In the genomic region with DNA sequence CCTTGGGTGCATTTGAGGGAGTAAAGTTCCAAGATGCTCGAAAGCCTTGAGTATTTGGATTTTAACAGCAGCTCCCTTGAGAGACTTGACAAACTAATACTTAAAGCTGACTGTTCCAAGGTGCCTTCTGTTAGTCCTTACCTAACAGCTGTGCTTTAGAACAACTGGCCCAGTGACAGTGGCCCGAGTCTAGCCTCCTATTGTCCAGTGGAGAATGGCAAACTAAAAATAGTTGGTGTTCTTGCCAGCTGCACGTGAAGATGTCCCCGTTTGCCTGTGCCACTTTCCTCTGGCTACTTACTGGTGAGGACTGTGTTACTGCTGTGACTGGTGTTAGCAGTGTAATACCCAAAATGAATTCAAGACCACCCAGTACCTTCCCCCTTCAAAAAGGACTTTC, we compare ENCODE assay signal across 19 mouse cellular contexts. TPM values are rescaled to one million over a fixed set of nuclear protein-coding genes. Genes with fewer than 3 reads are reported as not detected.
DNase-seq lines count a peak whose midpoint lies in the region; ATAC-seq and TF ChIP-seq lines count a peak whose summit lies in the region.
"Had no signal": no experiment of that assay in that cellular context is flagged by ENCODE, and none has a peak within 500 bp of the region (broad histone marks: within the 10 kb centered on the region; RNA-seq: fewer than 3 reads in every experiment).

No protein-coding gene starts in this region.

- 77% methylated on average over 4 of the region's 4 CpGs for WGBS in midbrain, embryonic 11.5 days

- no peak for TF ChIP-seq POLR2A in MEL (IDR thresholded peaks at IDR 0.05; ENCODE audit: control insufficient read depth in 1 of 2, insufficient read depth in 1 of 2, low read depth in 1 of 2, low read length in 2 of 2, poor library complexity in 1 of 2)
- TF ChIP-seq POLR2A in myocyte (IDR thresholded peaks at IDR 0.05; ENCODE audit: insufficient read length, low read depth): no peak

- H3K4me3 ChIP-seq in MEL (ENCODE audit: control insufficient read depth in 1 of 2, insufficient read depth in 1 of 2, low read depth in 2 of 2, low read length in 2 of 2): no peak overlapping the region
- no peak overlapping the region for H3K4me3 ChIP-seq in myocyte
- H3K4me3 ChIP-seq in midbrain, embryonic 11.5 days (ENCODE audit: low read depth, low read length): no peak overlapping the region
- H3K4me3 ChIP-seq: embryonic facial prominence, embryonic 10.5 days; forebrain, embryonic 13.5 days; gastrocnemius, adult 2 months; hindbrain, embryonic 15.5 days had no signal

- TF ChIP-seq RAD21 in MEL (IDR thresholded peaks at IDR 0.05; ENCODE audit: low read depth, low read length): no peak

- peak; percentile 25 to 32 for DNase-seq in heart, adult 9 months (ENCODE audit: low spot score in 2 of 2)
- no peak for DNase-seq in heart, adult 8-10 months (ENCODE audit: low spot score)
- no peak for DNase-seq in MEL (ENCODE audit: low read depth, low spot score)
- DNase-seq in heart, postnatal 10 days: peak; percentile 58 to 62
- no peak for DNase-seq in frontal cortex, postnatal 36 days (ENCODE audit: low spot score in 2 of 2)
- DNase-seq in midbrain, embryonic 11.5 days (ENCODE audit: low spot score, missing footprints): no peak
- DNase-seq: adrenal gland, adult 8-10 months; adrenal gland, postnatal 36 days; cerebellum, adult 2 months; cerebellum, postnatal 10 days; forebrain, postnatal 0 days; gastrocnemius, adult 2 months; gastrocnemius, postnatal 25 days had no signal

- TF ChIP-seq EP300 in MEL (IDR thresholded peaks at IDR 0.05; ENCODE audit: low read depth in 1 of 2, low read length in 2 of 2): no peak

- peaks cover 20 to 38% of the 10 kb centered on the region in 2 experiments for H3K4me1 ChIP-seq in MEL (ENCODE audit: control insufficient read depth in 1 of 2, insufficient read depth in 2 of 2, low read length in 2 of 2)
- H3K4me1 ChIP-seq in midbrain, embryonic 11.5 days (ENCODE audit: control insufficient read depth, insufficient read depth, low read length): 0 out of 2 replicates have a peak, but pooled peaks cover 2% of the 10 kb centered on the region

- peak overlapping the region; percentile 42; the same call in 1 of the 2 replicates for H3K27ac ChIP-seq in MEL (ENCODE audit: control insufficient read depth, low read depth, low read length)
- no peak overlapping the region for H3K27ac ChIP-seq in midbrain, embryonic 11.5 days (ENCODE audit: low read depth, low read length)
- H3K27ac ChIP-seq: embryonic facial prominence, embryonic 10.5 days; forebrain, embryonic 13.5 days; gastrocnemius, adult 2 months; hindbrain, embryonic 15.5 days had no signal

- no peak overlapping the region for H3K4me2 ChIP-seq in myocyte (ENCODE audit: low read depth)
- H3K4me2 ChIP-seq in midbrain, embryonic 11.5 days: no peak overlapping the region
- H3K4me2 ChIP-seq: forebrain, embryonic 13.5 days; hindbrain, embryonic 15.5 days had no signal

- H3K27me3 ChIP-seq in MEL (ENCODE audit: control insufficient read depth in 1 of 2, insufficient read depth in 2 of 2, low read length in 2 of 2) (no peaks in the 10 kb centered on the region), myocyte (ENCODE audit: control insufficient read depth, insufficient read depth, insufficient read length) (no peaks in the 10 kb centered on the region)
- H3K27me3 ChIP-seq in midbrain, embryonic 11.5 days (ENCODE audit: control insufficient read depth, insufficient read depth, low read length): peaks cover 14% of the 10 kb centered on the region

- intact Hi-C loops in heart, postnatal 10 days (cut with DNase I): no loop called here

- ATAC-seq in midbrain, embryonic 11.5 days (ENCODE audit: low FRiP score): no peak
- ATAC-seq: forebrain, embryonic 13.5 days; forebrain, postnatal 0 days; inflammation-experienced regulatory T-cells, adult 6 months; intestine, postnatal 0 days had no signal

- H3K9me3 ChIP-seq in MEL (replicated peaks; ENCODE audit: insufficient read depth, low read length): no peaks in the 10 kb centered on the region
- H3K9me3 ChIP-seq in midbrain, embryonic 11.5 days (ENCODE audit: control insufficient read depth, low read length): no peaks in the 10 kb centered on the region
- H3K9me3 ChIP-seq: embryonic facial prominence, embryonic 10.5 days; forebrain, embryonic 13.5 days; hindbrain, embryonic 15.5 days had no signal

- no peak for TF ChIP-seq CTCF in MEL (IDR thresholded peaks at IDR 0.05 in 2 of 3, conservative IDR thresholded peaks at IDR 0.05 in 1 of 3; ENCODE audit: control insufficient read depth in 1 of 3, insufficient read depth in 1 of 3, low read depth in 2 of 3, low read length in 3 of 3, poor library complexity in 1 of 3, severe bottlenecking in 1 of 3)

- no peak overlapping the region for H3K9ac ChIP-seq in MEL (ENCODE audit: control insufficient read depth, low read depth, low read length, poor library complexity, severe bottlenecking)
- H3K9ac ChIP-seq in midbrain, embryonic 11.5 days (ENCODE audit: low read length): no peak overlapping the region
- H3K9ac ChIP-seq: forebrain, embryonic 13.5 days; forebrain, postnatal 0 days; hindbrain, embryonic 15.5 days had no signal

- H3K36me3 ChIP-seq in MEL (ENCODE audit: control insufficient read depth in 1 of 2, insufficient read depth in 2 of 2, low read length in 2 of 2) (peaks cover 0 to 17% of the 10 kb centered on the region in 2 experiments; a peak in 2 of 4 replicates), myocyte (ENCODE audit: control insufficient read depth, insufficient read depth) (no peaks in the 10 kb centered on the region)
- no peaks in the 10 kb centered on the region for H3K36me3 ChIP-seq in midbrain, embryonic 11.5 days (ENCODE audit: control insufficient read depth, insufficient read depth, low read length)
- H3K36me3 ChIP-seq: embryonic facial prominence, embryonic 10.5 days; hindbrain, embryonic 15.5 days had no signal

- H3K79me2 ChIP-seq in MEL (ENCODE audit: control insufficient read depth, insufficient read depth, low read length, poor library complexity) (no peaks in the 10 kb centered on the region), myocyte (ENCODE audit: control insufficient read depth, insufficient read depth) (no peaks in the 10 kb centered on the region)

- H3ac ChIP-seq in myocyte (ENCODE audit: control insufficient read depth, insufficient read length): no peak overlapping the region

TF ChIP-seq in MEL, 35 proteins besides CTCF, POLR2A, EP300 and RAD21:
- TF ChIP-seq UBTF (IDR thresholded peaks at IDR 0.05; ENCODE audit: borderline replicate concordance, insufficient read depth, low read depth, low read length) (no peak), ZKSCAN1 (IDR thresholded peaks at IDR 0.05; ENCODE audit: low read depth, low read length) (no peak), TCF12 (IDR thresholded peaks at IDR 0.05; ENCODE audit: low read depth, low read length) (no peak), POLR2AphosphoS2 (IDR thresholded peaks at IDR 0.05; ENCODE audit: low read length) (no peak), HCFC1 (IDR thresholded peaks at IDR 0.05; ENCODE audit: low read depth, low read length) (no peak), BHLHE40 (IDR thresholded peaks at IDR 0.05; ENCODE audit: borderline replicate concordance, low read depth, low read length) (no peak), NELFE (IDR thresholded peaks at IDR 0.05; ENCODE audit: low read depth, low read length) (no peak), ZNF384 (IDR thresholded peaks at IDR 0.05; ENCODE audit: low read depth, low read length) (no peak), ZMIZ1 (IDR thresholded peaks at IDR 0.05; ENCODE audit: low read depth, low read length) (no peak), ETS1 (IDR thresholded peaks at IDR 0.05; ENCODE audit: low read depth, low read length) (no peak)

TF ChIP-seq in myocyte, 11 proteins besides CTCF, POLR2A, EP300 and RAD21:
- TF ChIP-seq E2F4 (IDR thresholded peaks at IDR 0.05; ENCODE audit: insufficient read depth): no peak
- TF ChIP-seq TCF3 (IDR thresholded peaks at IDR 0.05; ENCODE audit: insufficient read length, low read depth): no peak
- TF ChIP-seq MAX (IDR thresholded peaks at IDR 0.05; ENCODE audit: low read depth): no peak
- TF ChIP-seq REST (IDR thresholded peaks at IDR 0.05; ENCODE audit: insufficient read depth, insufficient read length): no peak
- no peak for TF ChIP-seq USF1 (IDR thresholded peaks at IDR 0.05; ENCODE audit: low read depth)
- no peak for TF ChIP-seq POLR2AphosphoS2 (IDR thresholded peaks at IDR 0.05; ENCODE audit: insufficient read length, low read depth)
- TF ChIP-seq CEBPB (IDR thresholded peaks at IDR 0.05; ENCODE audit: insufficient read depth, poor library complexity, severe bottlenecking): no peak
- TF ChIP-seq TCF12 (IDR thresholded peaks at IDR 0.05; ENCODE audit: insufficient read depth, poor library complexity, severe bottlenecking): peak; percentile 8
- peak in 1 of 3 experiments; percentile 30 for TF ChIP-seq MYOG (IDR thresholded peaks at IDR 0.05; ENCODE audit: control insufficient read depth in 1 of 3, insufficient read depth in 1 of 3, insufficient read length in 2 of 3, low read depth in 2 of 3)
- TF ChIP-seq SRF (IDR thresholded peaks at IDR 0.05; ENCODE audit: control insufficient read depth, insufficient read length, low read depth): no peak
- TF ChIP-seq MYOD1 (IDR thresholded peaks at IDR 0.05; ENCODE audit: control insufficient read depth in 1 of 3, insufficient read length in 2 of 3, low read depth in 2 of 3): peak in 1 of 3 experiments; percentile 41

RNA-seq across cellular contexts. Expression of a gene that starts 2.8 kb away (rescaled TPM):
- total RNA-seq in heart, adult 8-10 months (2022): 1 to 10 TPM; 3.4 to 5.1 (median 4.5) TPM
- 2.6 and 5.6 TPM in 2 replicates for total RNA-seq in MEL (2012; rRNA removed)
- polyA plus RNA-seq in MEL (2012; ENCODE audit: insufficient read depth in 1 of 2, insufficient read length in 2 of 2, low read depth in 1 of 2, low replicate concordance in 2 of 2, missing spikeins in 1 of 2): 1 to 10 TPM in 1 of 2 experiments, not detected in 1; 4.1 TPM
- total RNA-seq in heart, postnatal 10 days (2021): 10 to 100 TPM; 20.0 to 20.2 TPM
- 3.1 TPM for polyA plus RNA-seq in myocyte (2012; fragmentation: generic; extraction: Trizol)
- polyA plus RNA-seq in midbrain, embryonic 11.5 days (2014; fragmentation: Nextera tagmentation; extraction: Ambion mirVana): 0.50 and 0.85 TPM in 2 replicates

RNA-seq across cellular contexts. Expression of a gene that starts 32.0 kb away (rescaled TPM):
- total RNA-seq in heart, adult 8-10 months (2022): not detected
- not detected in 2 replicates for total RNA-seq in MEL (2012; rRNA removed)
- polyA plus RNA-seq in MEL (2012; ENCODE audit: insufficient read depth in 1 of 2, insufficient read length in 2 of 2, low read depth in 1 of 2, low replicate concordance in 2 of 2, missing spikeins in 1 of 2): not detected
- total RNA-seq in heart, postnatal 10 days (2021): under 1 TPM; 0.45 to 0.50 TPM
- polyA plus RNA-seq in myocyte (2012; fragmentation: generic; extraction: Trizol): not detected
- polyA plus RNA-seq in midbrain, embryonic 11.5 days (2014; fragmentation: Nextera tagmentation; extraction: Ambion mirVana): 0.37 and 0.94 TPM in 2 replicates
- total RNA-seq: adrenal gland, adult 8-10 months; adrenal gland, postnatal 36 days; gastrocnemius, adult 2 months; gastrocnemius, postnatal 25 days had no signal

Comparison
In these comparisons a context has a peak if more than half of its experiments do, and no peak if none do; other contexts are left out.
1. DNase-seq: peak in heart, adult 9 months (2 of 2) and heart, postnatal 10 days (2 of 2); none in heart, adult 8-10 months (single experiment), MEL (single experiment), frontal cortex, postnatal 36 days (0 of 2) and midbrain, embryonic 11.5 days (single experiment).